Mouse (Mus musculus) ovary, postnatal 36 days (tissue): ENCODE measurements at regions not wholly inside any gene's neighbourhood (a gene's known extent, or its start where the extent isn't known, plus 50 kb on each side); places are given as distances from the start of the nearest gene placed in this dataset.

Experiments used
- DNase-seq: peaks from one replicate; pipeline ENCODE4 v3.0.0; 2022; ENCODE audit warnings: low spot score, mixed read lengths

GRCm38 (mm10) chr13:37617015-37617414 lies 161.2 kb upstream of the Rreb1 start:
- no peak for DNase-seq

- peak; percentile 47 for DNase-seq
These were observed 158.1 kb upstream of the Rreb1 start for GRCm38 (mm10) chr13:37619841-37620725.

- DNase-seq: no peak
These were observed 156.7 kb upstream of the Rreb1 start for GRCm38 (mm10) chr13:37621319-37622050.

- no peak for DNase-seq
These were observed 155.7 kb upstream of the Rreb1 start for GRCm38 (mm10) chr13:37622366-37623088.

- no peak for DNase-seq
These were observed 153.5 kb upstream of the Rreb1 start for GRCm38 (mm10) chr13:37624741-37625140.

- no peak for DNase-seq
These were observed 152.5 kb upstream of the Rreb1 start for GRCm38 (mm10) chr13:37625532-37626235.

GRCm38 (mm10) chr13:37628391-37629270 lies 149.6 kb upstream of the Rreb1 start:
- no peak for DNase-seq

- DNase-seq: peak; percentile 53
These were observed 148.8 kb upstream of the Rreb1 start for GRCm38 (mm10) chr13:37629271-37629899.

GRCm38 (mm10) chr13:37632835-37633440 lies 145.3 kb upstream of the Rreb1 start:
- DNase-seq: no peak

- no peak for DNase-seq
These were observed 141.8 kb upstream of the Rreb1 start for GRCm38 (mm10) chr13:37636363-37636762.

GRCm38 (mm10) chr13:37637151-37637550 lies 141.0 kb upstream of the Rreb1 start:
- no peak for DNase-seq

GRCm38 (mm10) chr13:37638071-37638511 lies 140.1 kb upstream of the Rreb1 start:
- DNase-seq: no peak

GRCm38 (mm10) chr13:37642410-37643093 lies 135.6 kb upstream of the Rreb1 start:
- no peak for DNase-seq

GRCm38 (mm10) chr13:37644751-37645181 lies 133.4 kb upstream of the Rreb1 start:
- no peak for DNase-seq

- DNase-seq: no peak
These were observed 128.6 kb upstream of the Rreb1 start for GRCm38 (mm10) chr13:37649467-37650080.

- no peak for DNase-seq
These were observed 126.8 kb upstream of the Rreb1 start for GRCm38 (mm10) chr13:37651221-37651946.

- DNase-seq: no peak
These were observed 123.5 kb upstream of the Rreb1 start for GRCm38 (mm10) chr13:37654651-37655050.

- DNase-seq: peak; percentile 69
These were observed 121.0 kb upstream of the Rreb1 start for GRCm38 (mm10) chr13:37657248-37657647.
